Mouse (Mus musculus) midbrain, embryonic 16.5 days (tissue): ENCODE results near the gene Immp2l. TPM values are rescaled to one million over a fixed set of nuclear protein-coding genes. Genes with fewer than 3 reads are reported as not detected.

Experiments used
- ATAC-seq: fragments of 200-750 bp; cut with Nextera tagmentation; 2 replicates; pipeline ENCODE4 v1.8.0; 2017; ENCODE audit warnings: moderate TSS enrichment
- H3K27ac ChIP-seq: fragments of 300-500 bp; sonication (generic); 2 replicates; pipeline ENCODE4 v1.5.1; 2014; ENCODE audit warnings: mild to moderate bottlenecking, low read length, mixed read lengths
- H3K27me3 ChIP-seq: fragments of 300-500 bp; sonication (generic); 2 replicates; pipeline ENCODE4 v1.6.1; 2014; ENCODE audit warnings: low read depth, low read length, mixed read lengths; ENCODE audit not compliant: control insufficient read depth, insufficient read depth
- H3K36me3 ChIP-seq: fragments of 300-500 bp; sonication (generic); 2 replicates; pipeline ENCODE4 v1.6.1; 2014; ENCODE audit warnings: mild to moderate bottlenecking, low read length, moderate library complexity, mixed read lengths; ENCODE audit not compliant: control insufficient read depth, insufficient read depth
- H3K4me1 ChIP-seq: fragments of 300-500 bp; sonication (generic); 2 replicates; pipeline ENCODE4 v1.6.1; 2014; ENCODE audit warnings: mild to moderate bottlenecking, low read length, mixed read lengths; ENCODE audit not compliant: control insufficient read depth, insufficient read depth
- H3K4me2 ChIP-seq: fragments of 300-500 bp; sonication (generic); 2 replicates; pipeline ENCODE4 v1.6.1; 2014; ENCODE audit warnings: mild to moderate bottlenecking, low read length, mixed read lengths
- H3K4me3 ChIP-seq: fragments of 300-500 bp; sonication (generic); 2 replicates; pipeline ENCODE4 v1.5.1; 2014; ENCODE audit warnings: low read depth, mild to moderate bottlenecking, low read length, moderate library complexity, mixed read lengths
- H3K9ac ChIP-seq: fragments of 300-500 bp; sonication (generic); 2 replicates; pipeline ENCODE4 v1.6.1; 2014; ENCODE audit warnings: low read depth, low read length, mixed read lengths
- H3K9me3 ChIP-seq: fragments of 300-500 bp; sonication (generic); replicated peaks from 2 replicates; pipeline ENCODE4 v1.6.1; 2014; ENCODE audit warnings: mild to moderate bottlenecking, low read length, mixed read lengths; ENCODE audit not compliant: control insufficient read depth, poor library complexity, severe bottlenecking
- WGBS: fragments of 180-500 bp; shearing (Covaris S2); extraction: QIAGEN DNeasy Blood & Tissue Kit; methylation state at CpG from one replicate; pipeline ENCODE4 v1.1.7; 2014; 5-methylcytosine and 5-hydroxymethylcytosine counted together
- polyA plus RNA-seq: library from polyadenylated mRNA; unstranded; fragments of >200 nt; fragmentation: Nextera tagmentation; extraction: Ambion mirVana; gene quantifications from 2 replicates; pipeline ENCODE4 v1.2.1, GENCODE M21; 2015

Gene Immp2l
- polyA plus RNA-seq, 1 experiment from 2014 or later, result 6.6 TPM

GRCm38 (mm10) chr12:41039834-41040233, 15.9 kb downstream of the Immp2l start:
- Histone ChIP-seq H3K4me3 (no peak overlapping the region), H3K9ac (no peak overlapping the region), H3K36me3 (no peaks in the 10 kb centered on the region), H3K27me3 (no peaks in the 10 kb centered on the region), H3K9me3 (no peaks in the 10 kb centered on the region), H3K27ac (no peak overlapping the region), H3K4me2 (no peak overlapping the region), H3K4me1 (no peaks in the 10 kb centered on the region)
- WGBS, result 79% methylated on average over 5 of the region's 5 CpGs
- no peak for ATAC-seq

- H3K4me2 ChIP-seq, result no peak overlapping the region
- H3K4me1 ChIP-seq, result no peaks in the 10 kb centered on the region
- no peak overlapping the region for H3K9ac ChIP-seq
- H3K4me3 ChIP-seq, result no peak overlapping the region
- H3K27me3 ChIP-seq, result no peaks in the 10 kb centered on the region
- WGBS, result 90% methylated on average over 2 of the region's 2 CpGs
- no peaks in the 10 kb centered on the region for H3K36me3 ChIP-seq
- no peak overlapping the region for H3K27ac ChIP-seq
- ATAC-seq, result no peak
- H3K9me3 ChIP-seq, result no peaks in the 10 kb centered on the region
Measured at GRCm38 (mm10) chr12:41041737-41042136, 17.8 kb downstream of the Immp2l start.

- Histone ChIP-seq H3K4me3 (no peak overlapping the region), H3K4me2 (no peak overlapping the region), H3K9me3 (no peaks in the 10 kb centered on the region), H3K27ac (no peak overlapping the region), H3K27me3 (no peaks in the 10 kb centered on the region), H3K4me1 (no peaks in the 10 kb centered on the region), H3K36me3 (no peaks in the 10 kb centered on the region), H3K9ac (no peak overlapping the region)
- no peak for ATAC-seq
- whole genome bisulfite sequencing, result 81% methylated on average over 12 of the region's 12 CpGs
Measured at GRCm38 (mm10) chr12:41044493-41045132, 20.7 kb downstream of the Immp2l start.

- no peak for ATAC-seq
- Histone ChIP-seq H3K27ac (no peak overlapping the region), H3K4me2 (no peak overlapping the region), H3K9ac (no peak overlapping the region), H3K9me3 (no peaks in the 10 kb centered on the region), H3K27me3 (no peaks in the 10 kb centered on the region), H3K4me3 (no peak overlapping the region), H3K36me3 (no peaks in the 10 kb centered on the region), H3K4me1 (no peaks in the 10 kb centered on the region)
- WGBS, result 91% methylated on average over 12 of the region's 12 CpGs
Measured at GRCm38 (mm10) chr12:41047085-41047766, 23.3 kb downstream of the Immp2l start.

- H3K4me1 ChIP-seq, result no peaks in the 10 kb centered on the region
- no peak overlapping the region for H3K9ac ChIP-seq
- H3K4me2 ChIP-seq, result no peak overlapping the region
- H3K9me3 ChIP-seq, result no peaks in the 10 kb centered on the region
- 76% methylated on average over 5 of the region's 5 CpGs for WGBS
- H3K4me3 ChIP-seq, result no peak overlapping the region
- no peak for ATAC-seq
- H3K27me3 ChIP-seq, result no peaks in the 10 kb centered on the region
- no peaks in the 10 kb centered on the region for H3K36me3 ChIP-seq
- H3K27ac ChIP-seq, result no peak overlapping the region
Measured at GRCm38 (mm10) chr12:41050945-41051344, 27.1 kb downstream of the Immp2l start.

GRCm38 (mm10) chr12:41052897-41053296, 29.0 kb downstream of the Immp2l start:
- H3K4me3 ChIP-seq, result no peak overlapping the region
- no peak overlapping the region for H3K27ac ChIP-seq
- no peak overlapping the region for H3K4me2 ChIP-seq
- H3K27me3 ChIP-seq, result no peaks in the 10 kb centered on the region
- H3K36me3 ChIP-seq, result no peaks in the 10 kb centered on the region
- H3K9me3 ChIP-seq, result no peaks in the 10 kb centered on the region
- H3K4me1 ChIP-seq, result no peaks in the 10 kb centered on the region
- H3K9ac ChIP-seq, result no peak overlapping the region
- no peak for ATAC-seq
- 76% methylated on average over 3 of the region's 3 CpGs for WGBS

- no peak overlapping the region for H3K4me2 ChIP-seq
- no peak for ATAC-seq
- no peaks in the 10 kb centered on the region for H3K27me3 ChIP-seq
- H3K27ac ChIP-seq, result no peak overlapping the region
- H3K4me3 ChIP-seq, result no peak overlapping the region
- no peaks in the 10 kb centered on the region for H3K4me1 ChIP-seq
- H3K9me3 ChIP-seq, result no peaks in the 10 kb centered on the region
- WGBS, result 72% methylated on average over 11 of the region's 11 CpGs
- no peak overlapping the region for H3K9ac ChIP-seq
- no peaks in the 10 kb centered on the region for H3K36me3 ChIP-seq
Measured at GRCm38 (mm10) chr12:41054006-41054791, 30.3 kb downstream of the Immp2l start.

GRCm38 (mm10) chr12:41055941-41056340, 32.1 kb downstream of the Immp2l start:
- Histone ChIP-seq H3K9ac (no peak overlapping the region), H3K27ac (no peak overlapping the region), H3K36me3 (no peaks in the 10 kb centered on the region), H3K27me3 (no peaks in the 10 kb centered on the region), H3K4me1 (no peaks in the 10 kb centered on the region), H3K4me2 (no peak overlapping the region), H3K9me3 (no peaks in the 10 kb centered on the region), H3K4me3 (no peak overlapping the region)
- ATAC-seq, result no peak

- no peaks in the 10 kb centered on the region for H3K4me1 ChIP-seq
- H3K4me2 ChIP-seq, result no peak overlapping the region
- H3K9ac ChIP-seq, result no peak overlapping the region
- H3K4me3 ChIP-seq, result no peak overlapping the region
- H3K27ac ChIP-seq, result no peak overlapping the region
- no peak for ATAC-seq
- H3K9me3 ChIP-seq, result no peaks in the 10 kb centered on the region
- H3K36me3 ChIP-seq, result no peaks in the 10 kb centered on the region
- 84% methylated on average over 3 of the region's 3 CpGs for whole genome bisulfite sequencing
- H3K27me3 ChIP-seq, result no peaks in the 10 kb centered on the region
Measured at GRCm38 (mm10) chr12:41063281-41063680, 39.4 kb downstream of the Immp2l start.
